Mouse (Mus musculus): ENCODE data around the gene Bglap3.

Gene Bglap3

GRCm38 (mm10) chr3:88336058-88337013 is 36.2 kb downstream of the Bglap3 start, which contains the start of the genes Tmem79 and Smg5:
Gene Tmem79, minus strand, starts transcription at chr3:88336148.
Gene Smg5, plus strand, starts transcription at chr3:88336260.
- DNase-seq (ENCODE audit: low spot score in 2 of 2) = peak; percentile 97 to 98

- DNase-seq (ENCODE audit: low spot score in 2 of 2) = no peak
Observed at GRCm38 (mm10) chr3:88335436-88336053, 37.0 kb downstream of the Bglap3 start.

GRCm38 (mm10) chr3:88334902-88335435 is 37.6 kb downstream of the Bglap3 start:
- no peak for DNase-seq (ENCODE audit: low spot score in 2 of 2)

- DNase-seq (ENCODE audit: low spot score in 2 of 2) = no peak
Observed at GRCm38 (mm10) chr3:88334029-88334658, 38.4 kb downstream of the Bglap3 start.

GRCm38 (mm10) chr3:88331282-88331681 is 41.3 kb downstream of the Bglap3 start:
- no peak for DNase-seq (ENCODE audit: low spot score in 2 of 2)

GRCm38 (mm10) chr3:88328956-88329355 is 43.6 kb downstream of the Bglap3 start:
- no peak for DNase-seq (ENCODE audit: low spot score in 2 of 2)

GRCm38 (mm10) chr3:88324951-88325405 is 47.6 kb downstream of the Bglap3 start, which contains the start of gene Glmp:
Gene Glmp, plus strand, starts transcription at chr3:88325023.
- peak; percentile 72 to 78 for DNase-seq (ENCODE audit: low spot score in 2 of 2)

All from right cerebral cortex, postnatal 10 days (tissue).